In the genomic region with DNA sequence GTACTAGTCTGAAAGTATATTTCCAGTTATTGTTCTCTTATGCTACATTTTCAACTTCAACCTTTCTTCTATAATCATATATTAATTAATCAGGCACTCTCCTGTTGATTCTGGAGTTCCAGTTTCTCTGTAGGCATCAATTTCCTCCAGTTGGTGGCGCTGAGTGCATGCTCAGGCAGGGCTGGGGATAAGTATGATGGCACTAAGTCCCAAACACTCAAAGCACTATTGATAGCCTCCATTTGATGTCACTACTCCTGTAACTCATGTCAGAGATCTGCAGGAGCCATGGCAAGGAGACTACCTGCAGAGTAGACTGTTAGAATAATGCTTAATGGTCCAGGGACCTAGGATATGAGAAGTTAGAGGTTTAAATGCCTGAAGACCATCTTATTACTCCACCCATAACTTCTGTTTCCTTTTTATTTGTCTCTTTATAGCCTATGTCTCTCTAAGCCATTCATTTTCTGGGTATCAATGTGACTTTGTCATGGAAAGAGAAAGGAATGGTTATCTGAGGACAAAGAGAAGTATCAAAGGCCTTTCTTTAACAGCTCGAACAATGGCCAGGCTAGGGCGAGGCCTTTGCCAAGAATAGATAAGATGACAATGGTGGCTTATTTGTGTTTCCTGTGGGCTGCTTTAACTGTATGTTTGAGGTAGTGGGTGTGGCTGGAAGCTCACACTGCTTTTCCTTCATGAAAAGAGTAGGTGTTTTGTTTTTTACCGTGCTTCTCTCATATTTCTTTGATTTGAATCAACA, we compare ENCODE assay signal across 8 mouse cellular contexts.
A peak's percentile ranks its signal among the peaks of the same experiment; 100 is the strongest.
DNase-seq lines count a peak whose midpoint lies in the region; ATAC-seq and TF ChIP-seq lines count a peak whose summit lies in the region.
"Had no signal": no experiment of that assay in that cellular context is flagged by ENCODE, and none has a peak within 500 bp of the region (broad histone marks: within the 10 kb centered on the region; RNA-seq: fewer than 3 reads in every experiment).

No protein-coding gene starts in this region.

- H3K9me3 ChIP-seq in midbrain, embryonic 16.5 days (replicated peaks; ENCODE audit: control insufficient read depth, low read length, poor library complexity, severe bottlenecking), result no peaks in the 10 kb centered on the region
- H3K9me3 ChIP-seq: hindbrain, embryonic 15.5 days had no signal

- no peak overlapping the region for H3K4me3 ChIP-seq in left cerebral cortex, adult 2 months
- H3K4me3 ChIP-seq in midbrain, embryonic 16.5 days (ENCODE audit: low read depth, low read length), result no peak overlapping the region
- H3K4me3 ChIP-seq: hindbrain, embryonic 15.5 days had no signal

- H3K36me3 ChIP-seq in midbrain, embryonic 16.5 days (ENCODE audit: control insufficient read depth, insufficient read depth, low read length), result no peaks in the 10 kb centered on the region
- H3K36me3 ChIP-seq: hindbrain, embryonic 15.5 days had no signal

- peak; percentile 57 for TF ChIP-seq CTCF in left cerebral cortex, adult 2 months (IDR thresholded peaks at IDR 0.05)

- no peak overlapping the region for H3K27ac ChIP-seq in left cerebral cortex, adult 2 months
- H3K27ac ChIP-seq in midbrain, embryonic 16.5 days (ENCODE audit: low read length), result no peak overlapping the region
- H3K27ac ChIP-seq: hindbrain, embryonic 15.5 days had no signal

- H3K9ac ChIP-seq in midbrain, embryonic 16.5 days (ENCODE audit: low read depth, low read length), result no peak overlapping the region
- H3K9ac ChIP-seq: hindbrain, embryonic 15.5 days had no signal

- no peak overlapping the region for H3K4me2 ChIP-seq in midbrain, embryonic 16.5 days (ENCODE audit: low read length)
- H3K4me2 ChIP-seq: hindbrain, embryonic 15.5 days had no signal

- peak in 1 of 2 experiments; percentile 13 for DNase-seq in left cerebral cortex, adult 2 months (ENCODE audit: extremely low spot score in 1 of 2, low spot score in 2 of 2)
- no peak for DNase-seq in left cerebral cortex, postnatal 25 days (ENCODE audit: low spot score in 2 of 2)
- peak; percentile 18 for DNase-seq in WW6 (ENCODE audit: low read depth, low spot score)
- DNase-seq in embryo, embryonic 10.5 days (ENCODE audit: low spot score), result peak; percentile 15
- peak; percentile 17 for DNase-seq in layer of hippocampus, postnatal 36 days
- peak; percentile 28 to 70 for DNase-seq in spleen, postnatal 10 days (ENCODE audit: low spot score in 2 of 2)

- intact Hi-C loops in left cerebral cortex, adult 2 months (cut with DNase I), result loop anchor here (2.0 kb wide), 1 partner anchor 120 kb away; no protein-coding TSS in a partner anchor
- intact Hi-C loops in left cerebral cortex, postnatal 25 days (cut with DNase I), result loop anchor here (2.0 to 5.0 kb wide), 2 partner anchors 118 to 174 kb away; no protein-coding TSS in a partner anchor

- no peaks in the 10 kb centered on the region for H3K4me1 ChIP-seq in midbrain, embryonic 16.5 days (ENCODE audit: control insufficient read depth, insufficient read depth, low read length)
- H3K4me1 ChIP-seq: hindbrain, embryonic 15.5 days had no signal

- 61% methylated on average over 4 of the region's 4 CpGs for WGBS in midbrain, embryonic 16.5 days

- H3K27me3 ChIP-seq in midbrain, embryonic 16.5 days (ENCODE audit: control insufficient read depth, insufficient read depth, low read depth, low read length), result no peaks in the 10 kb centered on the region
- H3K27me3 ChIP-seq: hindbrain, embryonic 15.5 days had no signal

- ATAC-seq in midbrain, embryonic 16.5 days, result no peak

Comparison
In these comparisons a context has a peak if more than half of its experiments do, and no peak if none do; other contexts are left out.
1. DNase-seq: peak in WW6 (single experiment), embryo, embryonic 10.5 days (single experiment), layer of hippocampus, postnatal 36 days (2 of 2) and spleen, postnatal 10 days (2 of 2); none in left cerebral cortex, postnatal 25 days (0 of 2).